Mouse (Mus musculus) heart, embryonic 11.5 days (tissue): ENCODE measurements around the gene Fam209. TPM values are rescaled to one million over a fixed set of nuclear protein-coding genes. Genes with fewer than 3 reads are reported as not detected.

ENCODE experiments used
- ATAC-seq: fragments of 200-750 bp; cut with Nextera tagmentation; replicated peaks from 2 replicates; pipeline ENCODE4 v1.8.0; 2017; ENCODE audit warnings: moderate library complexity; ENCODE audit not compliant: insufficient number of reproducible peaks, low FRiP score, low TSS enrichment
- H3K27ac ChIP-seq: fragments of 300-500 bp; sonication (generic); 2 replicates; pipeline ENCODE4 v1.5.1; 2014; ENCODE audit warnings: mild to moderate bottlenecking, low read depth, low read length
- H3K27me3 ChIP-seq: fragments of 300-500 bp; sonication (generic); 2 replicates; pipeline ENCODE4 v1.6.1; 2014; ENCODE audit warnings: mild to moderate bottlenecking, low read length, mixed read lengths; ENCODE audit not compliant: control insufficient read depth, insufficient read depth
- H3K36me3 ChIP-seq: fragments of 300-500 bp; sonication (generic); 2 replicates; pipeline ENCODE4 v1.6.1; 2014; ENCODE audit warnings: mild to moderate bottlenecking, low read length, moderate library complexity, mixed read lengths; ENCODE audit not compliant: control insufficient read depth, insufficient read depth
- H3K4me1 ChIP-seq: fragments of 300-500 bp; sonication (generic); 2 replicates; pipeline ENCODE4 v1.6.1; 2014; ENCODE audit warnings: low read length; ENCODE audit not compliant: control insufficient read depth, insufficient read depth
- H3K4me2 ChIP-seq: fragments of 300-500 bp; sonication (generic); 2 replicates; pipeline ENCODE4 v1.6.1; 2014; ENCODE audit warnings: mild to moderate bottlenecking, moderate library complexity
- H3K4me3 ChIP-seq: fragments of 300-500 bp; sonication (generic); 2 replicates; pipeline ENCODE4 v1.5.1; 2014; ENCODE audit warnings: low read depth, low read length
- H3K9ac ChIP-seq: fragments of 300-500 bp; sonication (generic); 2 replicates; pipeline ENCODE4 v1.6.1; 2014; ENCODE audit warnings: mild to moderate bottlenecking, low read depth, low read length, moderate library complexity
- H3K9me3 ChIP-seq: fragments of 300-500 bp; sonication (generic); replicated peaks from 2 replicates; pipeline ENCODE4 v1.6.1; 2016; ENCODE audit warnings: low read length; ENCODE audit not compliant: control insufficient read depth
- WGBS: fragments of 180-500 bp; shearing (Covaris S2); extraction: QIAGEN DNeasy Blood & Tissue Kit; methylation state at CpG from one replicate; pipeline ENCODE4 v1.1.7; 2014; ENCODE audit not compliant: insufficient replicate concordance; 5-methylcytosine and 5-hydroxymethylcytosine counted together
- polyA plus RNA-seq: library from polyadenylated mRNA; unstranded; fragments of >200 nt; fragmentation: Nextera tagmentation; extraction: Ambion mirVana; gene quantifications from 2 replicates; pipeline ENCODE4 v1.2.1, GENCODE M21; 2014

Gene Fam209
- polyA plus RNA-seq, 1 experiment from 2014 or later, result 0.24 TPM

DNA sequence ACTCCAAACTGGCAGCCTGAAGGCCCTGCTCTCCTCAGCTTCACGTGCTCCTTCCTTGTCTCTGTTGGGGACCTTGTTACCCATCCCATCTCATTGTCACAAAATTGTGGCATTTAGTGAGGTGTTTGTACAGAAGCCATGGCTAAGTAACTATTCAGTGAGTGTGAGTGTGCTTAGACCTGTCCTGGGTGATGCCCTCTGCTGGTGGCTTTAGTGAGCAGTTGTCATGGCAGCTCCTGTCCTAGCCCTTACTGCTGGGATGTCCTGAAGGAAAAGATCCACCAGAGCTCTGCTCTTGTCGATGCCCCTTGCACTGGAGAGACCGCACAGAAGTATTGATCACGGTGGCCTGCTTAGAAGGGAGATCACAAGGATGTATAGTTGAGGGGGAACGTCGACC is 25.0 kb upstream of the Fam209 start:
- Histone ChIP-seq H3K4me2 (no peak overlapping the region), H3K36me3 (peaks cover 24% of the 10 kb centered on the region), H3K9me3 (no peaks in the 10 kb centered on the region), H3K27ac (no peak overlapping the region), H3K9ac (no peak overlapping the region), H3K4me3 (no peak overlapping the region), H3K4me1 (no peaks in the 10 kb centered on the region), H3K27me3 (no peaks in the 10 kb centered on the region)
- ATAC-seq, result no peak
- WGBS, result 82% methylated on average over 6 of the region's 6 CpGs

DNA sequence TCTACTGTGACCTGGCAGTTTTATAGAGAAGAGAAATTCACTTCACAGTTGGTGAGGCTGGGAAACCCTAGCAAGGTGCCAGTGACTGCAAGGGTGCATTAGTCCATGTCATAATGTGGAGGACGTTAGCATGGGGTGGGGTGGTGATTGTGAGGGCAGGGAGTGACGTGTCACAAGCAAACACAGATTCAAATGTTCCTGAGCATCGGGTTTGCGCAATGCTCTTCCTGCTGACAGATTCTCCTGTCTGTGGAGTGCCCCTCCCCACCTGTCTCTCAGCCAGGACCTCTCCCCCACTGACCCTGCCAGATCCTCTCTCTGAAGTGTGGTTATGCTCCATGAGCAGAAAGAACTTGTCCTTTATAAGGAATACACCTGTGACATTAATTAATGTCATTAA is 24.0 kb upstream of the Fam209 start:
- Histone ChIP-seq H3K36me3 (peaks cover 31% of the 10 kb centered on the region), H3K27ac (no peak overlapping the region), H3K27me3 (no peaks in the 10 kb centered on the region), H3K9ac (no peak overlapping the region), H3K4me2 (no peak overlapping the region), H3K4me3 (no peak overlapping the region), H3K4me1 (no peaks in the 10 kb centered on the region), H3K9me3 (no peaks in the 10 kb centered on the region)
- WGBS, result 88% methylated on average over 4 of the region's 4 CpGs
- ATAC-seq, result no peak

- 85% methylated on average over 6 of the region's 6 CpGs for WGBS
- ATAC-seq, result no peak
- Histone ChIP-seq H3K4me3 (no peak overlapping the region), H3K4me2 (no peak overlapping the region), H3K4me1 (no peaks in the 10 kb centered on the region), H3K27me3 (no peaks in the 10 kb centered on the region), H3K36me3 (peaks cover 31% of the 10 kb centered on the region), H3K27ac (no peak overlapping the region), H3K9ac (no peak overlapping the region), H3K9me3 (no peaks in the 10 kb centered on the region)
These were observed 21.7 kb upstream of the Fam209 start for GRCm38 (mm10) chr2:172450640-172451039.

- Histone ChIP-seq H3K4me2 (no peak overlapping the region), H3K4me3 (no peak overlapping the region), H3K4me1 (no peaks in the 10 kb centered on the region), H3K27ac (no peak overlapping the region), H3K9me3 (no peaks in the 10 kb centered on the region), H3K27me3 (no peaks in the 10 kb centered on the region), H3K36me3 (peaks cover 23% of the 10 kb centered on the region), H3K9ac (no peak overlapping the region)
- 94% methylated on average over 4 of the region's 4 CpGs for WGBS
- no peak for ATAC-seq
These were observed 20.3 kb upstream of the Fam209 start for GRCm38 (mm10) chr2:172452031-172452430.

DNA sequence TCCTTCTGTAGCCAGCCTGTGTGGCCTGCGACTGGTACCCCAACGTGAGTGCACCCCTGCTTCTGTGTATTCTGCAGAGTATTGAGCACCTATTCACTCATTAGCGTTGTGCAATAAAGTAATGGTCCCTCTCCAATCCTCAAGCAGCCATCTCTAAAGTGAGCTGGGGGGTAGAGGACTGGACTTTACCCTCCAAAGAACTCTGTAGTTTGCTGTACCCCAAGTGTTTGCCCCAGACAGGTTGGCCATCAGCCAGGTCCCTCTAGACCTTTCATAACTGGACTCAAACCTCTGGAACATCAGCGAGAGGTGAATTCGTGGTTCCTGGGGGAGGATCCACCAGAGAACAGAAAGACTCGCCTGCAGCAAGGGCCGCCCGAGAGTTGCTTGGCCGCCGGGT is 19.9 kb upstream of the Fam209 start:
- Histone ChIP-seq H3K36me3 (peaks cover 23% of the 10 kb centered on the region), H3K9ac (no peak overlapping the region), H3K27me3 (no peaks in the 10 kb centered on the region), H3K4me2 (no peak overlapping the region), H3K27ac (no peak overlapping the region), H3K9me3 (no peaks in the 10 kb centered on the region), H3K4me1 (no peaks in the 10 kb centered on the region), H3K4me3 (no peak overlapping the region)
- ATAC-seq, result no peak
- 86% methylated on average over 10 of the region's 10 CpGs for WGBS

GRCm38 (mm10) chr2:172458496-172458895 is 13.8 kb upstream of the Fam209 start, which contains the start of gene Gcnt7:
TSS of gene Gcnt7 (minus strand) at chr2:172458596.
- no peak within 1 kb of the TSS for H3K9ac ChIP-seq
- H3K27ac ChIP-seq, result no peak within 1 kb of the TSS
- 88% methylated on average over 11 of the region's 11 CpGs for WGBS
- ATAC-seq, result no peak
- no peak within 1 kb of the TSS for H3K4me3 ChIP-seq
- H3K27me3 ChIP-seq, result no peaks in the 10 kb centered on the region
- H3K4me2 ChIP-seq, result no peak within 1 kb of the TSS
- H3K36me3 ChIP-seq, result no peaks in the 10 kb centered on the region
- peaks cover 2% of the 10 kb centered on the region; the same call in 1 of the 2 replicates for H3K4me1 ChIP-seq
- H3K9me3 ChIP-seq, result no peaks in the 10 kb centered on the region

GRCm38 (mm10) chr2:172460647-172461046 is 11.7 kb upstream of the Fam209 start:
- no peak for ATAC-seq
- H3K36me3 ChIP-seq, result peaks cover 3% of the 10 kb centered on the region; the same call in 1 of the 2 replicates
- no peaks in the 10 kb centered on the region for H3K27me3 ChIP-seq
- no peak overlapping the region for H3K4me3 ChIP-seq
- H3K27ac ChIP-seq, result no peak overlapping the region
- 67% methylated on average over 2 of the region's 2 CpGs for WGBS
- no peak overlapping the region for H3K9ac ChIP-seq
- no peak overlapping the region for H3K4me2 ChIP-seq
- H3K4me1 ChIP-seq, result peaks cover 2% of the 10 kb centered on the region; the same call in 1 of the 2 replicates
- no peaks in the 10 kb centered on the region for H3K9me3 ChIP-seq

GRCm38 (mm10) chr2:172462813-172463212 is 9.5 kb upstream of the Fam209 start:
- H3K9ac ChIP-seq, result no peak overlapping the region
- H3K4me3 ChIP-seq, result no peak overlapping the region
- no peaks in the 10 kb centered on the region for H3K27me3 ChIP-seq
- no peaks in the 10 kb centered on the region for H3K9me3 ChIP-seq
- peaks cover 2% of the 10 kb centered on the region; the same call in 1 of the 2 replicates for H3K4me1 ChIP-seq
- peaks cover 14% of the 10 kb centered on the region for H3K36me3 ChIP-seq
- 91% methylated on average over 4 of the region's 4 CpGs for WGBS
- no peak for ATAC-seq
- no peak overlapping the region for H3K27ac ChIP-seq
- no peak overlapping the region for H3K4me2 ChIP-seq

DNA sequence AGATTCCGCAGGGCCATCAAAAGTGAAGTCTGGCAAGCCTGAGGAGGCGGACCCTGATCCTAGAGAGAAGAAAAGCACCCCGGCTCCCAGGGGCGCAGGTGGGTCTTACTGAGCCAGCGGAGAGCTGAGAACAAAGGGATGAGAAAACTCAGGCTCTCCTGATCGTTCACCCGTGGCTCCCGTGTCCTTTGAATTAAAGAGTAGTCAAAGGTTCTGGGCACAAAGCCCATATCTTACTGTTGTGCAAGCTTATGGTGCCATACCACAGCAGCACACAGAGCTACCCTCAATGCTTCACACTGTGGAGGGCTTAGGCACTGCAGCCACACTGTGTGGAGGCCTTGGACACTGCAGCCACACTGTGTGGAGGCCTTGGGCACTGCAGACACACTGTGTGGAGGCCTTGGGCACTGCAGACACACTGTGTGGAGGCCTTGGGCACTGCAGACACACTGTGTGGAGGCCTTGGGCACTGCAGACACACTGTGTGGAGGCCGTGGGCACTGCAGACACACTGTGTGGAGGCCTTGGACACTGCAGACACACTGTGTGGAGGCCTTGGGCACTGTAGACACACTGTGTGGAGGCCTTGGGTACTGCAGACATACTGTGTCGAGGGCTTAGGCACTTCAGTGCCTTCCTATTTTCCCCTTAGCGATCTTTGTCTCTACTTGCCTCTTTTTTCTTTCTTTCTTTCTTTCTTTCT is 5.7 kb upstream of the Fam209 start:
- Histone ChIP-seq H3K9me3 (no peaks in the 10 kb centered on the region), H3K36me3 (peaks cover 24% of the 10 kb centered on the region), H3K9ac (no peak overlapping the region), H3K27ac (no peak overlapping the region), H3K4me1 (no peaks in the 10 kb centered on the region), H3K27me3 (no peaks in the 10 kb centered on the region), H3K4me2 (no peak overlapping the region), H3K4me3 (no peak overlapping the region)
- ATAC-seq, result no peak
- WGBS, result 88% methylated on average over 11 of the region's 11 CpGs
